Mouse (Mus musculus): Measurements from ENCODE around the gene Isx. TPM values are rescaled to one million over a fixed set of nuclear protein-coding genes. Genes with fewer than 3 reads are reported as not detected.

Gene Isx
- polyA plus RNA-seq, 2 experiments from 2014 or later: not detected

- no peak for ATAC-seq
These were observed 30.3 kb downstream of the Isx start for GRCm38 (mm10) chr8:74903054-74903842.

- no peak for ATAC-seq
These were observed 33.4 kb downstream of the Isx start for GRCm38 (mm10) chr8:74906333-74906732.

- no peak for ATAC-seq
These were observed 37.7 kb downstream of the Isx start for GRCm38 (mm10) chr8:74910708-74911107.

GRCm38 (mm10) chr8:74920691-74921421 is 47.9 kb downstream of the Isx start:
- no peak for ATAC-seq

GRCm38 (mm10) chr8:74921882-74922518 is 49.0 kb downstream of the Isx start:
- ATAC-seq: no peak

- ATAC-seq: no peak
These were observed 55.0 kb downstream of the Isx start for GRCm38 (mm10) chr8:74927940-74928339.

GRCm38 (mm10) chr8:74930731-74931130 is 57.8 kb downstream of the Isx start:
- ATAC-seq: no peak

- ATAC-seq: no peak
These were observed 62.3 kb downstream of the Isx start for GRCm38 (mm10) chr8:74935308-74935707.

- ATAC-seq: no peak
These were observed 63.7 kb downstream of the Isx start for GRCm38 (mm10) chr8:74936656-74937055.

- ATAC-seq: no peak
These were observed 69.1 kb downstream of the Isx start for GRCm38 (mm10) chr8:74942056-74942455.

Other genes starting within 250 kb of the Isx start
- gene Hmgxb4, start 120.2 kb downstream of the Isx start, polyA plus RNA-seq (2017; shearing (Covaris generic)): 10 to 100 TPM; 32.9 to 42.2 TPM
- gene Tom1, start 160.5 kb downstream of the Isx start, polyA plus RNA-seq (2017; shearing (Covaris generic)): 10 to 100 TPM; 14.3 to 14.7 TPM
- gene Hmox1, start 220.4 kb downstream of the Isx start, polyA plus RNA-seq (2017; shearing (Covaris generic)): 1 to 10 TPM; 2.4 to 5.2 TPM
- 10 to 100 TPM; 37.6 to 60.5 TPM for gene Mcm5, start 236.4 kb downstream of the Isx start, polyA plus RNA-seq (2017; shearing (Covaris generic))

Measured in activated CD4-positive, CD25-positive, alpha-beta regulatory T cell, adult 4 months (primary cell).